Mouse (Mus musculus): ENCODE results near the gene Pex6.
A peak's percentile ranks its signal among the peaks of the same experiment; 100 is the strongest.

The Pex6 gene

DNA sequence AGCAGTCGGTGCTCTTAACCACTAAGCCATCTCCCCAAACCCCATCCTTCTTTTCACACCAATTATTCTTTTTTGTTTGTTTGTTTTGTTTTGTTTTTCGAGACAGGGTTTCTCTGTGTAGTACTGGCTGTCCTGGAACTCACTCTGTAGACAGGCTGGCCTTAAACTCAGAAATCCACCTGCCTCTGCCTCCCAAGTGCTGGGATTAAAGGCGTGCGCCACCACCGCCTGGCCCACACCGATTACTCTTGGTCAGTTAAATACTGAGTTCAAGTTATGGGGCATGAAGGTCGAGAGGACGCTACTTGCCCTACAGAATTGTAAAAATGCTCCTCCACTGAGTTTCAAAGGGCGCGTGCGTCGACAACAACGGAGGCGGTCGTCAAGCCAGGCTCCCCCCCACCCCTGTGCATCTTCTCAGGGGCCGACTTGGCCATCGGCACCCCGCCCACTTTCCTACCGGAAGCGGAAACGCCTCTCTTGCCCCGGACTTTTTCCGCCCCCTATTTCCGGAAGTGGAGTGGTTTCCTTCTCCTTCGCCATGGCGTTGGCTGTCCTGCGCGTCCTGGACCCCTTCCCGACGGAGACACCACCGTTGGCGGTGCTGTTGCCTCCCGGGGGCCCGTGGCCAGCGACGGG, at the start of gene Pex6:
TSS of gene Pex6 (plus strand) at position 505 of the 639 bp plus-strand sequence.
- peak; percentile 95 for ATAC-seq (ENCODE audit: low TSS enrichment)

DNA sequence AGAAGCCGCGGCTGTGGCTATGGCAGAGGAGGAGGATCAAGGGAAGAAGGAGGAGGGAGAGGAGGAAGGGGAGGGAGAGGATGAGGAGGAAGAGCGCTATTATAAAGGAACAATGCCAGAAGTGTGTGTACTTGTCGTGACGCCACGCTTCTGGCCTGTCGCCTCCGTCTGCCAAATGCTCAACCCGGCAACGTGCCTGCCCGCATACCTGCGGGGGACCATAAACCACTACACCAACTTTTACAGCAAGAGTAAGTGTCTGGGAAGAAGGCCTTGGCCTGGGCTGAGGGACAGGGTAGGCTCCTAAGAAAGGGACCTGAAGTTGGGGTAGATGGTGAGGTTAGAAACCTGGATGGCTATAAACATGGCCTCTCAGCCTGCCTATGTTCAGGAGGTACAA, 49.3 kb upstream of the Pex6 start:
- no peak for ATAC-seq (ENCODE audit: low TSS enrichment)

GRCm38 (mm10) chr17:46662730-46663129, 48.5 kb upstream of the Pex6 start:
- ATAC-seq (ENCODE audit: low TSS enrichment), result no peak

DNA sequence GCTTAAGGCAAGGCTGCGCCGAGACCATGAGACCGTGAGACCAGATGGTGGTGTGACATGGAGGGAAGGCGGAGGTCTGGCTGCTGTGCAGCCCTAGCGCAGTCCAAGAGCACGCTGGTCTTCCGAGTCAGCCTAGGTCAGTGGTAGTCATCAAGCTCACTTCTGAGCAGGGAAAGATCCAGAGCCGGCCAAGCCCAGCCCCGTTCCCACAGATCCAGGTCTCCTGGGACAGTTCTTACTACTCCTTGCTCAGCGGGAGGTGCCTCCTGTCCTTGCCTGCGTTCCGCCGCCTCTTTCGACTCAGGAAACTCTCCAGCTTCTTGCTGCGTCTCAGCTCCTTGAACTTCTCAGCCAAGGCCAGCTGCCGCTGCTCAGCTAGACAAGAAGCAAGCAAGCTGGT, 43.6 kb upstream of the Pex6 start:
- no peak for ATAC-seq (ENCODE audit: low TSS enrichment)

- no peak for ATAC-seq (ENCODE audit: low TSS enrichment)
These were observed 41.4 kb upstream of the Pex6 start for GRCm38 (mm10) chr17:46669911-46670310.

- peak; percentile 97 for ATAC-seq (ENCODE audit: low TSS enrichment)
These were observed 37.3 kb upstream of the Pex6 start, which contains the start of gene Rrp36 for GRCm38 (mm10) chr17:46673850-46674529. Rrp36 (minus strand) TSS chr17:46674352.

DNA sequence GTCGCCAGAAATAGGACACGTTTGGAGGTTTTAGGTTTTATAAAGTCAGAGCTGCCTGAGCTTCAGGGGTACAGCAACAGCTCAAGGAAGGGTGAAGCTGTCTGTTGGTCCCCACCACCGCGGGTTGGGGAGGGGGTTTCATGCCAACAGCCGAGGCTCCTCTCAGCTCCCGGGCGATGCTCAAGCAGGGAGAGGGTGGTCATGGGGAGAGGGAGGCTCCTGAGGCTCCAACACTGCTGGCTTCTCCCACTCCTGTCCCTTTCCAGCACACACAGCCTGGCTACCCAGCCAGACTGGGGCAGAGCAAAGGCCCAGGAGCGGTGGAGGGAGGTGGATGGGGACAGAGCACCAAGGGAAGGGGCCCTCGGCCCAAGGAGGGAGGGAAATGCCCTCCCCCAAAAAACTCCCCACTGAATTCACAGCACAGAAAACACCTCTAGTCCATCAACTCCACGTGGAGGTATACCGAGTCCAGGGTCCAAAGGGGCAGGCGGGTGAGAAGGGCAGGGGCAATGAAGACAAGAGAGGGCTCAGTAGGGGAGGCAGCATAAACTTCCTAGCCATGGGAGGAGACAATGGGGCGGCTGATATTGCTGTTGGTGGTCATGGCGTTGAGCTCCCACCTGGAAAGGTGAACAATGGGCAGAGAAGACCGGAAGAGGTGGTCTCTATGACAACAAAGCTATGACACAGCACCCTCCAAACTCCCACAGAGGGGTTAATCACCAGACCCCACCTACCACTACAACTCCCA, 36.6 kb upstream of the Pex6 start:
- ATAC-seq (ENCODE audit: low TSS enrichment), result peak; percentile 22; the same call in 1 of the 2 replicates

GRCm38 (mm10) chr17:46678416-46678815, 32.8 kb upstream of the Pex6 start, which contains the start of gene Mea1:
Mea1 (plus strand) TSS chr17:46678793.
- no peak for ATAC-seq (ENCODE audit: low TSS enrichment)

DNA sequence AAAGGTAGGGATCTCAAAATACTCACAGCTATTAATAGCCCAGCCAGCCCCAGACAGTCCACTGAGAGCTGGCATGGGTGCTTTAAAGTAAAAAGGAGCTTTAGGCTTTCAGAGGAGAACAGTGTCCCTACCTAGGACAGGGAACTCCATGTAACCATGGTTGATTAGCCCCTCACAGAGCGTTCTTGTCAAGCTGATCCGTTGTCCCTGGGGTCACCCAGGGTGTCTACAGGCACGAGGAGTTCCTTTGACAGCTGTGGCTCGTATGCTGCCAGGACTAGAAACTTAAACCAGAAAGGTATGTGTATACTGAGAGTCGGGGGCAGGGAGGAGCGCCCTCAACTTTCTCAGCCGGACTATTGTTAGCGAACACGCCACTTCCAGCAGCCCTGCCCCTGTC, 32.4 kb upstream of the Pex6 start:
- ATAC-seq (ENCODE audit: low TSS enrichment), result no peak

- ATAC-seq (ENCODE audit: low TSS enrichment), result peak; percentile 3
These were observed 31.2 kb upstream of the Pex6 start for GRCm38 (mm10) chr17:46679843-46680759.

DNA sequence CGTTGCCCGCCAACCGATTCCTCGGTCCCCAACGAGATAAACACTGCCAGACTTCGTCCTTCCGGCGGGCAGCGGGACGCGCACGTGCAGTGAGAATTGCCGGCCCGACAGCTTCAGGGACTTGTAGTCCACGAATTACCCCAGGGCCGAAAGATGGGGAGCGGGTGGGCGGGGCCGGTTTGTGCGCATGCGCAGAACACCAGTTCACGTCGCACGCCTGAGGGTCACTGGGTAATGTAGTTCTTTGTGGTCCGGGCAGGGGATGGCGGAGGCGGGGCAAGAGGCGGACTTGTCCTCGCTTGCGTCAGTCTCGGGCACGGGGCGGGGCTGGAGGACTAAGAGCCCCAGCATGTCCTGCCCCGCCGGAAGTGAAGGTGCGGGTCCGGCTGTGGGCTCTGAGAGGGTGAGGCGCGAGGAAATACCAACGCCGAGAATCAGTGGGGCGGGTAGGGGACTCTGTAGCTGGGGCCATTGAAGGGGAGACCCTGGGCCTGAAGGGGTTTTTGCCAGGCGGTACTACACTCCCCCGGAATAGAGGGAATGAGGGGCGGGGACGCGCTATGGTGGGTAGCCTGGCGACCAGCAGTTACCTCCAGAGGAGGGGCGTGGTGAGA, 30.4 kb upstream of the Pex6 start, which contains the start of gene Klhdc3:
TSS of gene Klhdc3 (minus strand) at position 155 of the 614 bp plus-strand sequence.
- ATAC-seq (ENCODE audit: low TSS enrichment), result peak; percentile 91

DNA sequence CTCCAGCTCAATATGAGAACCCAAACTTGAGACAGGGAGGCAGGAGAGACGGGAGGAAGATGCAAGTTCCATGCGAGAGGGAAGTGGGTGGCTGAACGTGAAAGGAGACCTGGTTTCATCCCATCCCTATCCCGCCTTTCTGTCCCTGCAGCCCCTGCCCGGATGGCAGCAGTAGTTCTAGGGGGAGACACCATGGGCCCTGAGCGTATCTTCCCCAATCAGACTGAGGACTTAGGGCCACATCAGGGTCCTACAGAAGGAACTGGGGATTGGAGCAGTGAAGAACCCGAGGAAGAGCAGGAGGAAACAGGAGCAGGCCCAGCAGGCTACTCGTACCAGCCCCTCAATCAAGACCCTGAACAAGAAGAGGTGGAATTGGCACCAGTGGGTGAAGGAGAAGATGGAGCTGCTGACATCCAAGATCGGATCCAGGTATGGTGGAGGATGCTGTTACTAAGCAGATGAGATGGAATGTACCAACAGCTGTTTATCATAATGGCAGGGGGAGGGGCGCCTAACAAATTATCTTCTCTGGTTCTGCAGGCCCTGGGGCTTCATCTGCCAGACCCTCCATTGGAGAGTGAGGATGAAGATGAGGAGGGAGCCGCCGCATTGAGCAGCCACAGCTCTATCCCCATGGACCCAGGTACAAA, 29.7 kb upstream of the Pex6 start:
- ATAC-seq (ENCODE audit: low TSS enrichment), result no peak; the same call in 1 of the 2 replicates

DNA sequence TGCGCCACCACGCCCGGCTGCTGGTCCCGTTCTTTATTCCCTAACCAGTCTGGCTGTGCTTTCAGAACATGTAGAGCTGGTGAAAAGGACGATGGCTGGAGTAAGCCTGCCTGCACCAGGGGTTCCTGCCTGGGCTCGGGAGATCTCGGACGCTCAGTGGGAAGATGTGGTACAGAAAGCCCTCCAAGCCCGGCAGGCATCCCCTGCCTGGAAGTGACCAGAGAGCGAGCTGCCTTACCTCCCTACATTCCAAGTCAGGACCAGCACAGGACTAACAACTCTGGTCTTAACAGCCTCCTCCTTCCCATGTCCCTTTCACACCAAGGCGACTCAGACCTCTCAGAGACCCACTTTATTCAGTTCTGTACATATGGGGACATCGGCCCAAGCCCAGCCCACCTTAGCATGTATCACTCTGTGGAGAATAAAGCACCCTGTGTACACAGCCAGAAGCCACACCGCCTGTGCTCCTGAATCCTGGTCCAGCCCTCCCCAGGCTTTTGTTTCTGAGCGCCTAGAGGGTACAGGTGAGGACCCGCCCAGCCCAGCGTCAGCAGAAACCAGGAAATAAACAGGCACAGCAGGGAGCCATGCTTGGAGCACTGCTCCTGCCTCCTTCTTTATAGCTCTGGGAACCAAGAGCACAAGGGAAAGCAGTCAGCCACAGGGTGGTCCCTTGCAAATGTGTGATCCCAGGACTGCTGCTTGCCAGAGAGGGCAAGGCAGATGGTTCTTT, 28.4 kb upstream of the Pex6 start:
- no peak for ATAC-seq (ENCODE audit: low TSS enrichment)

GRCm38 (mm10) chr17:46685913-46686312, 25.4 kb upstream of the Pex6 start:
- no peak for ATAC-seq (ENCODE audit: low TSS enrichment)

GRCm38 (mm10) chr17:46690665-46691064, 20.6 kb upstream of the Pex6 start:
- ATAC-seq (ENCODE audit: low TSS enrichment), result no peak

DNA sequence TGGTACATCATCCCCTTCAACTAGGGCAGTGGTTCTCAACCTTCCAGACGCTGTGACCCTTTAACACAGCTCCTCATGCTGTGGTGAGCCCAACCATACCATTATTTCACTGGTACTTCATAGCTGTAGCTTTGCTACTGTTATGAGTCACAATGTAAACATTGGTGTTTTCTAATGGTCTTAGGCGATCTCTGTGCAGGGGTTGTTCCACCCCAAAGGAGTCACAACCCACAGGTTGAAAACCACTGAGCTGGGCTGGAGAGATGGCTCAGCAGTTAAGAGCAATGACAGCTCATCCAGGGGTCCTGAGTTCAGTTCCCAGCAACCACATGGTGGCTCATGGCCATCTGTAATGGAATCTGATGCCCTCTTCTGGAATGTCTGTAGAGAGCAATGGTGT, 19.9 kb upstream of the Pex6 start:
- no peak for ATAC-seq (ENCODE audit: low TSS enrichment)

DNA sequence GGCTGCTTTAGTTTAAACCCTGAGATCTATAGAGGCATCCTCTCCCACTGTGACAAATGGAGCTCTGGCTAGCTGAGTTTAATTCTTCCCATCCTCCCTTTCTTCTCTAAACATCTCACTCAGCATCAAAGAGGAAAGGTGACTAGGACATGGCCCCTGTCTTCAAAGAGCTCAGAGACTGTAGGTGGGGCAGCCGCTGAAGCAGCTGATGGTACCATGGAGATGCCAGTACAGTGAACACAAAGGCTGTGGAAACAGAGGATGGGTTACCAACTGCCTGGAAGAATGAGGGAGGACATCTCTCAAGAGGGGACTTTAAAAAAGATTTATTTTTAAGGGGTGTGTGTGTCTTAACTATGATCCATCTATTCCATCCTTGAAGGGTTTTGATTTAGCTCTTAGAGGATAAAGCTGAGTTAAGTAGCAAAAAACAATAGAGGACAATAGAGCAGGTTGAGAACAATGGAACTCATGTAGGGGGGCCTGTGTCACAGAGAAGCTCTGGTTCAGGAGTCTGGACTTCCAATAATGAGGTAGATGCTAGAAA, 16.7 kb upstream of the Pex6 start:
- no peak for ATAC-seq (ENCODE audit: low TSS enrichment)

- no peak for ATAC-seq (ENCODE audit: low TSS enrichment)
These were observed 12.7 kb upstream of the Pex6 start for GRCm38 (mm10) chr17:46698515-46698914.

- no peak for ATAC-seq (ENCODE audit: low TSS enrichment)
These were observed 12.0 kb upstream of the Pex6 start for GRCm38 (mm10) chr17:46699245-46699644.

- ATAC-seq (ENCODE audit: low TSS enrichment), result no peak
These were observed 11.4 kb upstream of the Pex6 start for GRCm38 (mm10) chr17:46699912-46700311.

All from frontal cortex, adult (tissue).